Mouse (Mus musculus): ENCODE measurements around the gene Prps1l1.

The Prps1l1 gene

DNA sequence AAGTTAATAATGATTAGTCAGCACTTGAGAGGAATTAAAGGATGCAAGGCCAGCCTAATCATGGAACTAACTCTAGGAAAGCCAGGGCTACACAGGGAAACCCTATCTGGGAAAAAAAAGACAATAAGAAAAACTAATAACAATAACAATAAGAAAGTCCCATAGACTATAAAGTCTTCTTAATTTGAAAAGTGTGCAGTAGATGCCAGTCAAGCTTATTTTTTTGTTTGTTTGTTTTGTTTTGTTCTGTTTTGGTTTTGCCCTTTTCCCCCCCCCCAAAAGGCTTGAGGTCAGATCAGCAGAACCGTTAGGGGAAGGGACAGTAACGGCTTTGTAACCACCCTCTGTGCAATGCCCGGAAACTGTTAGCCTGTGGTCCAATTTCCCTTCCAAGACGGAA is at the start of gene Prps1l1:
Gene Prps1l1, plus strand, starts transcription at position 301 of the 400 bp plus-strand sequence.
- no peak for DNase-seq (ENCODE audit: low read depth, low spot score)

DNA sequence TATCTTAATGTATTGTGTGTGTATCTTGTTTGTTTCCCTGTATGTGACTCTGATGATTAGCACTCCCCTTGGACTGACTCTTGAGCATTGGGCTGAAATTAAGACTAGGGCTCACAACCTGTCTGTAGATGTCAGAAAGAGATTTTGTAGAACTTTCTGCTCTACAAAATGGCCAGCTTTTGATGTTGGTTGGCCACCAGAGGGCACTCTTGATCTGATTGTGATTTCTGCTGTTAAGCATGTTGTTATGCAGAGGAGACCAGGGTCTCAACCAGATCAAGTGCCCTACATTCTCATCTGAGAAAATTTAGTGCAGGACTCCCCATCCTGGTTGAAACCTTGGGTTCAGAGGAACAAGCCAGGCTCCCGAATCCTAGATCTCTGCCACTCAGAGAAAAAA is 46.6 kb upstream of the Prps1l1 start:
- DNase-seq (ENCODE audit: low read depth, low spot score), result no peak

DNA sequence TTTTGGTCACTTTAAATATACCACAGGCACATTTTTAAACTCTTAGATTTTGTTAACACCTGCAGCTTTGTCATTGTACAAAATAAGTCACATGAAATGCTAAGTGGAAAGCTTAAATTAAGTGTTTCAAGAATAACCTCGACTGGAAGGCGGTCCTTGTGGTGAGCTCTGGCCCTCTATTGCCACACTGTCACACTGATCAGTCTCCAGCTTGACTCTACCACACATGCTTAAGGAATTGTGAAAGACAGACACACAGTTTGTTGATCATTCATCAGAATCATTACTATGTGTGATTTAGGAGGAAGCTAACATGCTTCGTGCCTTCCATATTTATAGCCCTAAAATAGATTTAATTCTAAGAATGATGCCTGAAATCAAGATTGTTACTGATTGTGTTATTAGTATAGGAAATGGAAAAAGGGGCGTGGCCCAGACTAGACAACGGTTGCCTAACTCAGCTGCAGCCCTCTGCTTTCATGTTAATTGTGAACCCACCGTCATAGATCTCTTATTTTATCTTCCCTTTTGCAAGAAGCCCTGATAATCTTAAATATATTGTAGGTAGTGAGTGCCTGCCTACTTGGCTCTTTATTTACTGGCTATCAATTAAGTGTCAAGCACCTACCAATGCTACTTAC is 35.4 kb upstream of the Prps1l1 start:
- no peak for DNase-seq (ENCODE audit: low read depth, low spot score)

DNA sequence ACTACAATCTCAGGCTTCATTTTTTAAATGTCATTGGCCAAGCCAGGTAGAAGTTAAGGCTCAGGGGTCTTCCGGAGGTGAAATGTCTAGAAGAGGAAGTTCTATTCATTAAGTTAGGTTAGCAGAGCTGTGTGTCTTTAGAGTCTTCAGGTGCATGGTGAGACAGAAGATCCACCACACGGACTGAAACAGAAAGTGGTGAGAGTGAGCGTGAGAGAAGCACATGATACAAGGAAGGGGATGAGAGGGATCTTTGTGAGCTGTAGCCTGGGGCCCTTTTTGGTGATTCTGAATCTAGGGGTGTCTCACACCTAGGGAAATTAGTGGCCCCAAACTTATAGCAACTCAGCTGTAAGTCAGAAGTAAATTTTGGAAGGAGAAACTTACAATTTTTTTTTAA is 8.6 kb upstream of the Prps1l1 start:
- no peak for DNase-seq (ENCODE audit: low read depth, low spot score)

DNA sequence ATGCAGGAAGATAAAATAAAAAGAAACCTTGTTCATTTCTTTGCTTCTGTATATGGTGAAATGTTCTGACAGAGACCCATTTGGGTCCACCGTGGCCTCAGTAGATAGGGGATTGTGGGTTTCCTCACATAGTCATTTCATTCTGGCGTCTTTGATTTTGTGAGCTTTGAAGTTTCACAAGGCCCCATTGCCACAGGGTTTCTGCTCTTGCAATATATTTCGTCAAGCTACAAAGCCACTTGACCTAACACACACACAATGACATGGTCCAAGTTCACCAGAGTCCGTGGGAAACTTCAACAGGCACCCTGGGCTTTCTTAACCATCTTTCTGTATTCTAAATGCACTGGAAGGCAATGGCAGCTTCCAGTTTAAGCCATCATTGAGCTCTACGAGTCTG is 1.3 kb downstream of the Prps1l1 start:
- no peak for DNase-seq (ENCODE audit: low read depth, low spot score)

DNA sequence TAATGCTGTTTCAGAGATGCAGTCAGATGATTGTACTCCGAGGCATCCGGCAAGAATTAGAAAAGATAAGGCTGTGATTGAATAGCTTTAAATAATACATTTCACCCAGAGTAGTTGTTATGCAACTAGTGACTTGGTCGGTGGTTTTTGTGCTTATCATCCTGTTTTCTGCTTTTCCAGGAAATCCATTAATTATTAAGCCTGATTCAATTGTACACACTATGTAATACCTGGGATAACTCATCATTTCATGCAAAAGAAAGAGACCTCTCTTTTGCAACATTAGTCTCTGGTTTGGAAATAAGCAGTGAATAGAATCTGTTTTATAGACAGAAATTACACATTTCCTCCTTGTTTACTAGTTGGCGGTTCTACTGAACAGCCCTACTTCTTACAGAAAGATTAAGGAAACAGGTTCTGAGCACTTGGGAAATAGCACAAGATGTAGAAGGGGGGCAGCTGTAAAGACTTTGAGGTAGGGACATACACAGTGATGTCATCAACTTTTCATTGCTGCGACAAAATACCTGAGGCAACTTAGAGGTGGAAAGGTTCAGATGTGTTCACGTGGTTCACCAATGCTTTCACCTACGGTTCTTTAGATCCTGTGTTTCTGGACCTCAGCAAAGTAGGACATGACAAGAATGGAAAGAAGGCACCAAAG is 5.1 kb downstream of the Prps1l1 start:
- DNase-seq (ENCODE audit: low read depth, low spot score), result no peak

DNA sequence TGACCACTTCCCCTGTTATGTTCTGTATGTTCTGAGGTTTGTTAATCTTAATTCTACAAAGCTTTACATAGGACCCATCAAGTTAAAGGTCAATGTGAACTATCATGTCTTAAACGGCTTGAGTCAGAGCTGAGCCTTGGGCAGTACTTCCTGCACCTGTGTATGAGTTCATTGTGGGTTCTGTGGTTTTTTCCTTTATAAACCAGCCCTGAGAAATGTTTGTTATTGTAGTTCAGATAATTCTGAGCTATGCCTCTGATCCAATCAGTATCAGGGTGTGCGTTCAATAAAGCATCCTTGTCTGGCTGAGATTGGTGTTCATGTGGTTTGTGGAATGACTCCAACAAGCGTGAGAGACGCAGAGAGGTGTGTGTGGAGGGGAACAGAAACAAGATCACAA is 5.8 kb downstream of the Prps1l1 start:
- no peak for DNase-seq (ENCODE audit: low read depth, low spot score)

DNA sequence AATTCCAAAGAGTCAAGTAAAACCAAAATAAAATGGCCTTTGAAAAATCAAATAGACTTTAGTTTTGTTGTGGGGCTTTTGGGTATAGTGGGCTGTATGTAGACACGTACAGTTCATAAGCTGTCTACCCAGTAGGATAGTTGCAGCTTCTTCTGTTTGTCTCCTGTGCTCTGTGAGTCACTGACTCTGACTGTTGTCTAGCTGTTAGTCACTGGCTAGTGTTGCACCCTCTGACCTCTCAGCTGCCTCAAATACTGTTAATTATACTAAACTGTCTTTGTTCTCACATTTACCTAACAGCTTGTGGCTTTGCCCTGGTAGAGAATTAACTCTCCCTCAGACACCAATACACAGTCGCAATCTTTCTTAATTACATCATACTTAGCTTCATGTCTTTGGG is 7.3 kb downstream of the Prps1l1 start:
- no peak for DNase-seq (ENCODE audit: low read depth, low spot score)

DNA sequence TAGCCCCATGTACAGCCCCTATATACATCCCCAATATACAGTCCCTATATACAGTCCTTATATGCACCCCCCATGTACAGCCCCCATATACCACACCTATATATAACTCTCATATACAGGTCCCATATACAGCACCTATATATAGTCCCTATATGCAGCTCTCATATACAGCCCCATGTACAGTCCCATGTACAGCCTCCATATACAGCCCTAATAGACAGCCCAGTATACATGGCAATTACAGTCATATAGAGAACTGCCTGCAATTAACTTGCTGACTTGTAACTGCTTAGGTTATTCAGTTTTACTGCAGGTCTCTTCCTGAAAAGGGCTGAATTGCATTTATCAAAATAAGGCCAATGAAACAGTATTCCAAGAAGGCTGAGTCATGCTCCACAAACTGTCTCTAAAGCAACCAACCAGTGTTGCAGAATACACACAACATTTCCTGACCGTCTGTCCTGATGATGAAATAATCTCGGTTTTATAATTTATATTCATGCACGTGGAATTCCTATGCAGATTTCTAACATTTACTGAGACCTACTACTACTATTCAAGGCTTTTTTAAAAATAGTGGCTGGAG is 13.1 kb downstream of the Prps1l1 start:
- DNase-seq (ENCODE audit: low read depth, low spot score), result peak; percentile 30

DNA sequence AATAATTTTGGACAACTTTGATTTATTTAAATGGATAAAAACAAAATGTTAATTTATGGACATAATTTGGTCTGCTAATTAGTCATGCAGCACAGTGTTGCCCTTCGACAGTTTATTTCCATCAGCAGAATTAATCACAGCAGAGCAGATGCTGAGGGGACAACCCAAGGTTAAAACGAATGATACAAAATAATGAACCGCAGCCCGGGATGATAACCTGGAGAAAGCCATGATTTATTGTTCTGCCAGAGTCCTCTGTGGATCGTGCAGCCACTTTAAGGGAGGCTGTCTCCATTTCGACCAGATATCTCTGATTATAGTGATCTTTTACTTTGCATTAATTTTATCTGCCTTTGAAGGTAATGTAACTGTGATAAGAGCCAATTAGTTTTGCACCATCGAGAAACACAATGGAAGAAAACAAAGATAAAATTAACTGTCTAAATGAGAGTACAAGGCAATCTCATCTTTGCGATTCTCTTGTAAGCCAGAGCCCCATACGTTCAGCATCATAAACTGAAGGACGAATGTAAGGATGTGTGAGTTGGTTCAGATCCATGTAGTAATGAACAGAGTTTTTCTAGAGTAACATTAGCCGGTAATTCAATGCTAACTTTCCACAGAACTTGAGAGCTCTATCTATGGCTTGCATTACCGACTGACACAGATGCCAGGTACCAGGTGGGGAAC is 14.4 kb downstream of the Prps1l1 start:
- DNase-seq (ENCODE audit: low read depth, low spot score), result no peak

DNA sequence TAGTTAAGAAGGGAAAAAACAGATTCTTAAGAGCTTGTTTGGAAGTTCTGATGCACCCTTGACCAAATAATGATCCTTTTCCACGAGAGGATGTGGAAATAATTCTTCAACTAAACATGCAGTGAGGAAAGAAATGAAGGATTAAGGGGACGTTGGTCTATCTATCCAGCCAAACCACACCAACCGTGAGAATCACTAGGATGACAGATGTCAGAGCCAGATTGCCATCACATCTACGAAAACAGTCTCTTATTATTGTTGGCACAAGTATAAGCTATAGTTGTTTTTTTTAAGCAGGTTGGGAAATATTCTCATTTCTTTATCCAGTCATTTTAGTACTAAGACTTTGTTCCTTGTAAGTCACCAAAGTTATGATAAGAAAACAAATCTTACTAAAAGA is 15.8 kb downstream of the Prps1l1 start:
- no peak for DNase-seq (ENCODE audit: low read depth, low spot score)

DNA sequence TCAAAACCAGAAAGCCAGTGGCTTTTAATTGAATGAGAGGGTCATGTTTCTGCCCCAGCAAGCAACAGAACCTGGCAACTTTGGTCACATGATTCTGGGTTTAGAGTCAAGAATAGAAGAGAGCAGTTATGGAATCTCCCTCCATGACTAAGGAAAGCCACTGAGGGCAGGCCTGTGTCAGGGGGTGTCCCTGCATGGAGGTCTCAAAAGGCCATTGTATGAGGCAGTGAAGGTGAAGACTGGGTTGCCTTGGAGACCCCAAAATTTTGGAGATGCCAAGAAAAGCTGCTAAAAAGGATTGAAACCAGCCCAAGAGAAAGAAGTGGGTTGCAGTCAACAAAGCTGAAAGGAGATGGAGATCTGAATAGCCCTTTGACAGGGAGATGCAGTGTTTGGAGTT is 21.2 kb downstream of the Prps1l1 start:
- DNase-seq (ENCODE audit: low read depth, low spot score), result no peak

DNA sequence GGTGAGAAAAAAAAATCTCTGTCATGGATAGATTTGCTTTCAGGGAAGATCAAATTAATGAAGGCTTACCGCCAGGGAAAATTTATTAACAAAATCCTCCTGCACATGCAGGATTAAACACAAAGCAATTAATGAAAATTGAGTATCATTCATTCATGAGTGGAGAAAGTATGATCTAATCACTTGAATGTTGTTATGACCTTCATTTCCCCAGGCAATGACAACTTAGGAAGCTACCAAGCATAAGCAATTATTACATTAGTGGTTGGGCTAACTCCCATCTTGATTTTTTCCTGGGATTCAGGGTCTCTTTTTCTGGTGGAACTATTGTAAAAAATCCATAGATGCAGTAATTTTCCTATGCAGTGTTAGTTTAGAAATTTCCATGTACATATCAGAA is 23.3 kb downstream of the Prps1l1 start:
- no peak for DNase-seq (ENCODE audit: low read depth, low spot score)

DNA sequence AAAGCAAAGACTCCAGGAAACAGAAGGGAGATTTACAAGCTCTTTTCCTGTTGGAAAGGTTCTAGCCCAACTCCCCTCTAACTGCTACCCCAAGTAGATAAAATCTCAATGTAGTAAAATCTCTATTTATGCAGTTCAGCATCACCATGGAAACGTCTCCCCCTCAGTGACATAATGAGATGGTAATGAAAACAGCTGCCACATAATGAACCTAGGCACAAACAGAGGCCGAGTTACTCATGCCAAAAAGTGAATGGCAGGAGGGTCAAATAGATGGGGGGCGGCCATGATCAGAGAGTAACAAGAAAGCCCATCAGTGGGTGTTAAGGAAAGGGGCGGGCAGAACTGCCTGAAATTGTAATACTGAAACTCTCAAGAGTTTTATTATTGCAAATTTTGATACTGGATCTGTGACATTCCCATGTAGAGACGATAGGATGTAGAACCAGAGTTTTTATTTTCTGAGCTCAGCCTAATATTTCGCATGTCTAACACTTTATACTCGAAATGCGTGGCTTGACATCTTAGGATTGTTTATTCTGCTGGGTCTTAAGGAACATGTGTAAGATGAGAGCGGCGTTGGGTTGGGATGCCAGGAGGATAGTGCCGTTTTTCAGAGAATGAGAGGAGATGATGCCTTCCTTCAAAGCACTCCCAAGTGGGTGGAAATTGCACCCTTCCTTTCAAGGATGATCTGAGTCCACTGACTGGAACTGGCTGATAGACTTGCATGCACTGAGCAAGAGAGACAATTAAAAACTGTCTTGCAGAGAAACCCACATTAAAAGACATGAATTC is 24.0 kb downstream of the Prps1l1 start:
- DNase-seq (ENCODE audit: low read depth, low spot score), result peak; percentile 67

DNA sequence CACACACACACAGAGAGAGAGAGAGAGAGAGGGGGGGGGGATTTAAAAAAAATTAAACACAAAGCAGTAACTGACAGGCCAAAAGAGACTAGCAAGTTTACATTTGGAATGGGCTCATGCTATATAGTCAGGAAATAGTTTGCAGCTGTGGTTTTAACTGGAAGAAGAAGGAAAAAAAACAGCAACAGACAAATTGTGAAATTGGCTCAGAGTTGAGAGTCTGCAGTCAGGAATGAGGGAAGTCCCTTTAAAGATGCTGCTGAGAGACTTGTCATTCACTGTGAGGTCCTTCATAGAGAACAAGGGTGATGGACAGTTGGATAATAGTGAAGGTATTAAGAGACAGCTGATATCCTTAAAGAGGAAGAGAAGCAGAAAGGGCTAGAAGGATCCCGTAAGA is 26.9 kb downstream of the Prps1l1 start:
- no peak for DNase-seq (ENCODE audit: low read depth, low spot score)

DNA sequence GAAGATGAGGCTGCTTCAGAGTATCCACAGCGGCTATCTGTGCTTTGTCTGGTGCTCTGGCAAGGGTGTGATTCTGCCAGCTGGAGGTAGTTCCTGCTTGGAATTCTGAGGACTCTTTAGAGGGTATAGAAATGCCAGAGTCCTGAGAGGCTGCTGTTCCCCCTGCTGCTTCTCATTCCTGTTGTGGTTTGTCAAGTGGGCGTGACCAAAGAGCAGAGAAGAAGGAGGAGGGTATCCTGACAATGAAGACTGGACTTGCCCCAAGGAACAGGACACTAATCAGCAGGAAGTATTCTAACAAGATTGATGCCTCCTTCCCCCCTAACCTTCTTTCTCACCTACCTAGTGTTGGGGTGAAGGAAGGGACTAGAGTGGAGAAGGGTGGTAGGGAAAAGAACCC is 29.4 kb downstream of the Prps1l1 start:
- no peak for DNase-seq (ENCODE audit: low read depth, low spot score)

DNA sequence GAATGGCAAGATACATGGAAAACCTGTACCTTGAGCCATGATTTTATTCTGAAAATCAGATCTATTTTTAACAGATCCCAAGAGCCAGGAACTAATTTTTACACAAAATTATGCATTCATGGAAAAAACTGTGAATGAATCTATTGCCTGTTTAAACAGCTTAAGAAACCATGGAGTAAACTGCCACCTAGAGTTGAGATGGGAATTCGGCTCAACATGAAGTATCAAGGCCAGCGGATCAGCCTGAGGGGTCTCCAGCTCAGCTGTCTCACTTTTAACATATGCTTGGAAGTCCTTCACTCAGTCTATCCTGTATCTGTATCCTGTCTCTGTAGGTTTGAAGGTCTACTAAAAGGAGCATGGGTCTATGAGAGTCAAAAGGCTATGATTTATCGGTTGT is 31.5 kb downstream of the Prps1l1 start:
- peak; percentile 78 for DNase-seq (ENCODE audit: low read depth, low spot score)

DNA sequence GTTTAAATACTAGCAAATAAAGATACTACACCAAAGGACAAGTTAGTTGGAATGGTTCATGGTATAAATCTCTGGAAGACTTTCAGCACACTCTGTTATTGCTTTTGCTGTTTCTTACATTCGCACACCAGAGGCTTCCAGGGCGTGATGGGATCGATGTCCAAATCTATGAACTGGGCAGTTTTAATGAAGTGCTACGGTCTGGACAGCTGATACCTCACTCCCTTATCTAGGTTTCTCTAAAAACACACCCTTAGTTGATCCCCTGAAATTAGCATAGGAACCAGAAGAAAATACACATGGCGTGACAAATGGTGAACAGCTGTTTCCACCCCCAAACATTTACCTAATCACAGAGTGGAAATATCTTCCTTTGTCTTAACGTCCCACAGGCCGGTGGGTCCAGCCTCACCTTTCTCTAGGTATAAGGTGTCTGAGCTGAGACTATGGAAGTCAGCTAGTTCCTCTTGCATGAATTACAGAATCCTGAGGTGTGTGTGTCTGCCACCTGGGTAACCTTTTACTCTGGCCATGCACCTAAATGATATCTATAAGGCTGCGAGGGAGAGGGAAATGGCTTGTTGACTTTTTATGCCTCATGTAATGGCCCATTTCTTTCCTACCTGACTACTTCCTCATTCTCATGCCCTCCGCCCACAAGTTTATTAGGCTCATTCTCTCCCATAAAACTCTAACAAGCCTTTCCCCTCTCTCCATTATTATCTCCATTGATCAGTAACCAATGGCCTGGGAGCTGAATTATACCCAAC is 32.1 kb downstream of the Prps1l1 start:
- DNase-seq (ENCODE audit: low read depth, low spot score), result no peak

DNA sequence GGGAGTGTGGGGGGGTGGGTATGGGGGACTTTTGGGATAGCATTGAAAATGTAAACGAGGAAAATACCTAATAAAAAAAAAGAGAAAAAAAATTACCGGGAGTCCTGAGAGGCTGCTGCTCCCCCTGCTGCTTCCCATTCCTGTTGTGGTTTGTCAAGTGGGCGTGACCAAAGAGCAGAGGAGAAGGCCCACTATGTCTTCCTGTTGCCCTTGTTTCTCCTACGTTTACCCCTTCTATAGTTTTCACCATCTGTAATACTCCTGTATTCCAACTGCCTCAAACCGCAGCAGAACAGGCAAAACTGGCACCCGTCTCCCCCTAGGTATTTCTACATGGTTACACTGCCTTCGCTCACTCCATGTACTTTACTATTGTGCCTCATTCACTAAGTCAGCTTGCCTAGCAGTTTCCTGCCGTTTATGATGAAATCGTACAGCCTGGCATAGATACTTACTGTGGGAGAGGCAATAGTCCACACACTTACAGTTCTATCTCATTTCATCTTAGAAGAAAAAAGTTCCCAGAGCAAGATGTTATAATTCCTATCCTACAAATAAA is 34.2 kb downstream of the Prps1l1 start:
- no peak for DNase-seq (ENCODE audit: low read depth, low spot score)

DNA sequence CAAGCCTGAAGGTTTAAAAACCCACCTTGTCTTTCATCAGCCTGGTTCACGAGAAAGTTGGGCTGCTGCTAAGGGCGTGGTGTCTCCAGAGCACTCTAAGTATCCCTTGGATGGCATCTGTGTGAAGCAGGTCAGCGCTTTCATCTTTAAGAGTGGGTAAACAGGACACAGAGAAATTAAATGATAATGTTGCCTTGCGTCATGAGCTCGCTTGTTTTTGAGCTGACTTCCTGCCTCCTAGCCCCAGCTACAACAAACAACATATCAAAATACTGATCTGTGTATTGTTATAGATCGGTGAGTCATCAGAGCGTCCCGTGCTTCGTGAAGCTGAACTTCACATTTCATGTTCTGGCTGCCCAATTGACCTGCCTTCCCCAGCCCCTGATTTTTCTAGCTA is 36.7 kb downstream of the Prps1l1 start:
- DNase-seq (ENCODE audit: low read depth, low spot score), result no peak

DNA sequence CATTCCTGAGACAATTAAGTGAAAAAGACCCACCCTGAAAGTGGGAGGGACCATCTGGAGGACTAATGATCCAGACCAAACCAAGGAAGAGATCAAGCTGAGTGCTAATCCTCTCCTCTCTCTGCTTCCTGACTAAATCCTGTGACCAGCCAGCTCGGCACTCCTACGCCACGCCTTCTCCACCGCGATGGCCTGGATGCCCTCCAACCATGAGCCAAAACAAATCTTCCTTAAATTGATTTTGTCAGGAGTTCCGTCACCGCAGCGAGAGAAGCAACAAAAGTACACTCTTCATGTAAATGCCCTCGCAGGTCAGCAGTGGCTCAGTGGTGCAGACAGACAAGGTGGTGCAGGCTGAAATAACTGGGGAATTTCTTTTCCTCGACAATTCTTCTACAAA is 37.5 kb downstream of the Prps1l1 start:
- DNase-seq (ENCODE audit: low read depth, low spot score), result no peak
